In the genomic region with DNA sequence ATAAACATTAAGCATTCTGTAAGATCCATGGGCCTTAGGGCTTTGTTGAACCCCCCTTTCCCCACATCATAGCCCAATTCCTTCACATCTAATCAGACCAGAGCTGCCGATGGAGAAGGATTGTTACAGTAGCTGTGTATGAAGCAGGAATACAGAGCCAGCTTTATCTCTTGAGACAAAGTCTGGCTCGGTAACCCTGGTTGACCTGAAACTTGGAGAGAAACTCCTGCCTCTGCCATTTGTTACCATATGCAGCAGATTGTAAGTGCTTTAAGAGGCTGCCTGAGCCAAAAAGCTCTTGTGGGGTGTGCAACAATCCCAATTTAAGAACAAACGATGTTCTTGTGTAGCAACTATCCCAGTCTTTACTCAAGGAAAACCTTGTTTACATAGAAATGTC, we compare ENCODE assay signal across 8 mouse cellular contexts. TPM values are rescaled to one million over a fixed set of nuclear protein-coding genes. Genes with fewer than 3 reads are reported as not detected.
A peak's percentile ranks its signal among the peaks of the same experiment; 100 is the strongest.
DNase-seq lines count a peak whose midpoint lies in the region; ATAC-seq and TF ChIP-seq lines count a peak whose summit lies in the region.

No protein-coding gene starts in this region.

- DNase-seq in layer of hippocampus, adult 11-12 months (ENCODE audit: low spot score): peak; percentile 15
- no peak for DNase-seq in layer of hippocampus, adult 9-10 months (ENCODE audit: low spot score)
- DNase-seq in embryonic facial prominence, embryonic 10.5 days (ENCODE audit: low spot score): no peak
- no peak for DNase-seq in midbrain, postnatal 0 days (ENCODE audit: low spot score)
- no peak for DNase-seq in gastrocnemius, postnatal 14 days
- no peak for DNase-seq in B cell, adult 2 months
- no peak for DNase-seq in cerebellum, adult 8-10 months

- intact Hi-C loops in gastrocnemius, postnatal 14 days (cut with DNase I; ENCODE audit: low total_unique reads): no loop called here

- peak overlapping the region; percentile 94 for H3K4me2 ChIP-seq in hindbrain, embryonic 15.5 days
- peak overlapping the region; percentile 94 for H3K4me2 ChIP-seq in midbrain, postnatal 0 days (ENCODE audit: low read depth, low read length, poor library complexity, severe bottlenecking)

- no peaks in the 10 kb centered on the region for H3K27me3 ChIP-seq in embryonic facial prominence, embryonic 10.5 days (replicated peaks; ENCODE audit: low read depth, poor library complexity, severe bottlenecking)
- no peaks in the 10 kb centered on the region for H3K27me3 ChIP-seq in hindbrain, embryonic 15.5 days
- no peaks in the 10 kb centered on the region for H3K27me3 ChIP-seq in midbrain, postnatal 0 days (ENCODE audit: insufficient read depth, low read length)

- no peak for TF ChIP-seq CTCF in midbrain, postnatal 0 days (IDR thresholded peaks at IDR 0.05)

- H3K27ac ChIP-seq in embryonic facial prominence, embryonic 10.5 days (replicated peaks): peak overlapping the region; percentile 91; the same call in 1 of the 2 replicates
- no peak overlapping the region for H3K27ac ChIP-seq in hindbrain, embryonic 15.5 days (replicated peaks)
- peak overlapping the region; percentile 82; the same call in 1 of the 2 replicates for H3K27ac ChIP-seq in midbrain, postnatal 0 days (ENCODE audit: low read depth, low read length)

- no peaks in the 10 kb centered on the region; the same call in 1 of the 2 replicates for H3K36me3 ChIP-seq in embryonic facial prominence, embryonic 10.5 days (replicated peaks)
- H3K36me3 ChIP-seq in hindbrain, embryonic 15.5 days: no peaks in the 10 kb centered on the region
- H3K36me3 ChIP-seq in midbrain, postnatal 0 days (ENCODE audit: insufficient read depth, low read length): no peaks in the 10 kb centered on the region

- H3K4me1 ChIP-seq in embryonic facial prominence, embryonic 10.5 days: peaks cover 32% of the 10 kb centered on the region
- H3K4me1 ChIP-seq in hindbrain, embryonic 15.5 days (replicated peaks): peaks cover 31% of the 10 kb centered on the region
- peaks cover 9% of the 10 kb centered on the region; the same call in 1 of the 2 replicates for H3K4me1 ChIP-seq in midbrain, postnatal 0 days (ENCODE audit: insufficient read depth, low read length)

- H3K9ac ChIP-seq in hindbrain, embryonic 15.5 days: peak overlapping the region; percentile 69
- peak overlapping the region; percentile 80 for H3K9ac ChIP-seq in midbrain, postnatal 0 days (replicated peaks; ENCODE audit: low read length, poor library complexity, severe bottlenecking)

- WGBS in embryonic facial prominence, embryonic 10.5 days: 74% methylated on average over 3 of the region's 3 CpGs
- 77% methylated on average over 3 of the region's 3 CpGs for WGBS in hindbrain, embryonic 15.5 days
- WGBS in midbrain, postnatal 0 days: 70% methylated on average over 3 of the region's 3 CpGs

- peak overlapping the region; percentile 93 for H3K4me3 ChIP-seq in embryonic facial prominence, embryonic 10.5 days
- peak overlapping the region; percentile 58 for H3K4me3 ChIP-seq in hindbrain, embryonic 15.5 days
- H3K4me3 ChIP-seq in midbrain, postnatal 0 days (ENCODE audit: low read depth, low read length): peak overlapping the region; percentile 88

- no peak for ATAC-seq in hindbrain, embryonic 15.5 days (ENCODE audit: low FRiP score, low read depth)
- no peak for ATAC-seq in midbrain, postnatal 0 days (ENCODE audit: low FRiP score)

- no peaks in the 10 kb centered on the region for H3K9me3 ChIP-seq in embryonic facial prominence, embryonic 10.5 days
- H3K9me3 ChIP-seq in hindbrain, embryonic 15.5 days: no peaks in the 10 kb centered on the region
- H3K9me3 ChIP-seq in midbrain, postnatal 0 days (ENCODE audit: low read length): no peaks in the 10 kb centered on the region

RNA-seq across cellular contexts. Expression of a gene that starts 3.4 kb away (rescaled TPM):
- polyA plus RNA-seq in embryonic facial prominence, embryonic 10.5 days (2016; fragmentation: Nextera tagmentation; extraction: Ambion mirVana): 401 and 406 TPM in 2 replicates
- polyA plus RNA-seq in hindbrain, embryonic 15.5 days (2015; fragmentation: Nextera tagmentation; extraction: Ambion mirVana): 437 and 439 TPM in 2 replicates
- total RNA-seq in midbrain, postnatal 0 days (2014; rRNA removed): 111 and 132 TPM in 2 replicates
- polyA plus RNA-seq in midbrain, postnatal 0 days (2015; fragmentation: Nextera tagmentation; extraction: Ambion mirVana): 477 and 509 TPM in 2 replicates
- total RNA-seq in gastrocnemius, postnatal 14 days (2021): 100 to 1,000 TPM; 326 to 373 TPM

RNA-seq across cellular contexts. Expression of a gene that starts 3.4 kb away (rescaled TPM):
- polyA plus RNA-seq in embryonic facial prominence, embryonic 10.5 days (2016; fragmentation: Nextera tagmentation; extraction: Ambion mirVana): 135 and 140 TPM in 2 replicates
- 81.1 and 88.8 TPM in 2 replicates for polyA plus RNA-seq in hindbrain, embryonic 15.5 days (2015; fragmentation: Nextera tagmentation; extraction: Ambion mirVana)
- total RNA-seq in midbrain, postnatal 0 days (2014; rRNA removed): 26.8 and 40.1 TPM in 2 replicates
- 55.1 TPM in 2 replicates for polyA plus RNA-seq in midbrain, postnatal 0 days (2015; fragmentation: Nextera tagmentation; extraction: Ambion mirVana)
- 10 to 100 TPM; 36.1 to 43.7 TPM for total RNA-seq in gastrocnemius, postnatal 14 days (2021)
